Mouse (Mus musculus) E14TG2a.4 (cell line): ENCODE data around the gene Ano10.

Experiments
- CTCF ChIP-seq: conservative IDR thresholded peaks from 2 replicates; pipeline ENCODE4 v1.5.1; 2014; ENCODE audit warnings: low read length
- NANOG ChIP-seq: IDR thresholded peaks from 2 replicates; pipeline ENCODE4 v1.6.1; 2014; ENCODE audit warnings: borderline replicate concordance, low read length, mixed read lengths

- TF ChIP-seq CTCF (no peak), NANOG (no peak)
Observed at GRCm38 (mm10) chr9:122290192-122290591, 4.0 kb downstream of the Ano10 start.
